ENCODE assay signal across 8 mouse cellular contexts in genomic region chr19:5367455-5367854, GRCm38 (mm10). TPM values are rescaled to one million over a fixed set of nuclear protein-coding genes. Genes with fewer than 3 reads are reported as not detected.
DNase-seq lines count a peak whose midpoint lies in the region; ATAC-seq and TF ChIP-seq lines count a peak whose summit lies in the region.

No protein-coding gene starts in this region.

- no peaks in the 10 kb centered on the region for H3K27me3 ChIP-seq in kidney, adult 2 months (replicated peaks; ENCODE audit: control insufficient read depth, insufficient read depth, low read length)
- no peaks in the 10 kb centered on the region for H3K27me3 ChIP-seq in MEL (ENCODE audit: control insufficient read depth in 1 of 2, insufficient read depth in 2 of 2, low read length in 2 of 2)
- no peaks in the 10 kb centered on the region for H3K27me3 ChIP-seq in forebrain, embryonic 16.5 days (replicated peaks; ENCODE audit: control insufficient read depth, insufficient read depth, low read length)

- peak overlapping the region; percentile 88 for H3K4me2 ChIP-seq in forebrain, embryonic 16.5 days (ENCODE audit: low read length)

- no peak for TF ChIP-seq POLR2A in kidney, adult 2 months (IDR thresholded peaks at IDR 0.05; ENCODE audit: low read depth, low read length)
- no peak for TF ChIP-seq POLR2A in MEL (IDR thresholded peaks at IDR 0.05; ENCODE audit: control insufficient read depth in 1 of 2, insufficient read depth in 1 of 2, low read depth in 1 of 2, low read length in 2 of 2, poor library complexity in 1 of 2)

- TF ChIP-seq CTCF in kidney, adult 2 months (conservative IDR thresholded peaks at IDR 0.05; ENCODE audit: insufficient read depth, insufficient read length, low read depth, low read length), result peak; percentile 33
- peak; percentile 7 to 56 (median 47); a peak in 5 of 6 replicates for TF ChIP-seq CTCF in MEL (IDR thresholded peaks at IDR 0.05 in 2 of 3, conservative IDR thresholded peaks at IDR 0.05 in 1 of 3; ENCODE audit: control insufficient read depth in 1 of 3, insufficient read depth in 1 of 3, low read depth in 2 of 3, low read length in 3 of 3, poor library complexity in 1 of 3, severe bottlenecking in 1 of 3)

- TF ChIP-seq EP300 in MEL (IDR thresholded peaks at IDR 0.05; ENCODE audit: low read depth in 1 of 2, low read length in 2 of 2), result no peak

- TF ChIP-seq RAD21 in MEL (IDR thresholded peaks at IDR 0.05; ENCODE audit: low read depth, low read length), result peak; percentile 38

- ATAC-seq in forebrain, embryonic 16.5 days, result no peak

- peaks cover 1% of the 10 kb centered on the region; the same call in 1 of the 2 replicates for H3K36me3 ChIP-seq in kidney, adult 2 months (ENCODE audit: control insufficient read depth, insufficient read depth, low read length)
- peaks cover 1 to 30% of the 10 kb centered on the region in 2 experiments; a peak in 3 of 4 replicates for H3K36me3 ChIP-seq in MEL (ENCODE audit: control insufficient read depth in 1 of 2, insufficient read depth in 2 of 2, low read length in 2 of 2)
- peaks cover 30% of the 10 kb centered on the region for H3K36me3 ChIP-seq in forebrain, embryonic 16.5 days (ENCODE audit: control insufficient read depth, insufficient read depth)

- H3K9me3 ChIP-seq in MEL (replicated peaks; ENCODE audit: insufficient read depth, low read length), result no peaks in the 10 kb centered on the region
- no peaks in the 10 kb centered on the region for H3K9me3 ChIP-seq in forebrain, embryonic 16.5 days (ENCODE audit: control insufficient read depth, low read length)

- H3K4me1 ChIP-seq in kidney, adult 2 months (ENCODE audit: control insufficient read depth, insufficient read depth, low read length), result peaks cover 9% of the 10 kb centered on the region
- peaks cover 0 to 33% of the 10 kb centered on the region in 2 experiments; a peak in 3 of 4 replicates for H3K4me1 ChIP-seq in MEL (ENCODE audit: control insufficient read depth in 1 of 2, insufficient read depth in 2 of 2, low read length in 2 of 2)
- peaks cover 22% of the 10 kb centered on the region for H3K4me1 ChIP-seq in forebrain, embryonic 16.5 days (replicated peaks; ENCODE audit: control insufficient read depth, insufficient read depth, low read length)

- H3K4me3 ChIP-seq in kidney, adult 2 months (ENCODE audit: insufficient read depth, low read depth, low read length), result peak overlapping the region; percentile 99
- H3K4me3 ChIP-seq in MEL (ENCODE audit: control insufficient read depth in 1 of 2, insufficient read depth in 1 of 2, low read depth in 2 of 2, low read length in 2 of 2), result peak overlapping the region; percentile 73 to 98
- peak overlapping the region; percentile 92 for H3K4me3 ChIP-seq in forebrain, embryonic 16.5 days (replicated peaks; ENCODE audit: low read length)

- H3K79me2 ChIP-seq in MEL (ENCODE audit: control insufficient read depth, insufficient read depth, low read length, poor library complexity), result peaks cover 39% of the 10 kb centered on the region

- peak overlapping the region; percentile 98 for H3K9ac ChIP-seq in MEL (ENCODE audit: control insufficient read depth, low read depth, low read length, poor library complexity, severe bottlenecking)
- H3K9ac ChIP-seq in forebrain, embryonic 16.5 days (replicated peaks; ENCODE audit: low read depth, low read length), result peak overlapping the region; percentile 76

- WGBS in kidney, adult 2 months, result 5% methylated on average over 11 of the region's 11 CpGs
- WGBS in forebrain, embryonic 16.5 days, result 11% methylated on average over 11 of the region's 11 CpGs

- no peak overlapping the region; the same call in 1 of the 2 replicates for H3K27ac ChIP-seq in kidney, adult 2 months (ENCODE audit: insufficient read depth, low read depth, low read length)
- H3K27ac ChIP-seq in MEL (ENCODE audit: control insufficient read depth, low read depth, low read length), result peak overlapping the region; percentile 94
- no peak overlapping the region for H3K27ac ChIP-seq in forebrain, embryonic 16.5 days (ENCODE audit: low read length)

- no peak for DNase-seq in kidney, adult 2 months
- DNase-seq in kidney, postnatal 10 days, result no peak
- DNase-seq in MEL (ENCODE audit: low read depth, low spot score), result peak; percentile 59
- peak; percentile 34 for DNase-seq in lung, postnatal 10 days
- no peak for DNase-seq in cerebellum, postnatal 36 days
- no peak for DNase-seq in cerebellum, adult 18-20 months
- no peak for DNase-seq in kidney, adult 9 months

TF ChIP-seq in MEL, 35 proteins besides CTCF, POLR2A, EP300 and RAD21:
- TF ChIP-seq MYC (IDR thresholded peaks at IDR 0.05; ENCODE audit: low read depth, low read length) (no peak), TAL1 (IDR thresholded peaks at IDR 0.05; ENCODE audit: low read length) (no peak), MYB (IDR thresholded peaks at IDR 0.05; ENCODE audit: low read depth, low read length) (no peak), TBP (IDR thresholded peaks at IDR 0.05; ENCODE audit: low read depth, low read length) (no peak), CHD2 (IDR thresholded peaks at IDR 0.05; ENCODE audit: low read length) (no peak), NRF1 (IDR thresholded peaks at IDR 0.05; ENCODE audit: insufficient read depth, low read depth, low read length, poor library complexity, severe bottlenecking) (no peak), CHD1 (IDR thresholded peaks at IDR 0.05; ENCODE audit: low read depth, low read length) (no peak), ELF1 (IDR thresholded peaks at IDR 0.05; ENCODE audit: low read depth, low read length) (0 out of 2 replicates have a peak, but pooled peaks have one; percentile 36), TCF12 (IDR thresholded peaks at IDR 0.05; ENCODE audit: low read depth, low read length) (0 out of 2 replicates have a peak, but pooled peaks have one; percentile 12), UBTF (IDR thresholded peaks at IDR 0.05; ENCODE audit: borderline replicate concordance, insufficient read depth, low read depth, low read length) (no peak), GABPA (IDR thresholded peaks at IDR 0.05; ENCODE audit: low read depth, low read length) (no peak), KAT2A (conservative IDR thresholded peaks at IDR 0.05; ENCODE audit: low read depth, low read length) (no peak), E2F4 (IDR thresholded peaks at IDR 0.05; ENCODE audit: borderline replicate concordance, low read depth, low read length) (no peak), ZNF384 (IDR thresholded peaks at IDR 0.05; ENCODE audit: low read depth, low read length) (peak; percentile 74), MAX (IDR thresholded peaks at IDR 0.05; ENCODE audit: low read length) (no peak), SMC3 (IDR thresholded peaks at IDR 0.05; ENCODE audit: low read depth, low read length) (no peak), MAZ (IDR thresholded peaks at IDR 0.05; ENCODE audit: low read depth, low read length) (no peak), MAFK (IDR thresholded peaks at IDR 0.05; ENCODE audit: borderline replicate concordance, low read depth, low read length) (no peak), USF1 (IDR thresholded peaks at IDR 0.05; ENCODE audit: low read depth, low read length) (no peak), POLR2AphosphoS5 (IDR thresholded peaks at IDR 0.05; ENCODE audit: borderline replicate concordance, low read depth, low read length) (no peak)

RNA-seq across cellular contexts. Expression of gene Banf1, which starts 0.5 kb away (rescaled TPM):
- polyA plus RNA-seq in kidney, adult 2 months (2012; rRNA removed), result 106 and 146 TPM in 2 replicates
- 207 and 211 TPM in 2 replicates for total RNA-seq in MEL (2012; rRNA removed)
- polyA plus RNA-seq in MEL (2012; ENCODE audit: insufficient read depth in 1 of 2, insufficient read length in 2 of 2, low read depth in 1 of 2, low replicate concordance in 2 of 2, missing spikeins in 1 of 2), result 1,000 to 10,000 TPM in 1 of 2 experiments, 100 to 1,000 TPM in 1; 644 to 1,168 TPM
- polyA plus RNA-seq in forebrain, embryonic 16.5 days (2015; fragmentation: Nextera tagmentation; extraction: Ambion mirVana), result 378 and 389 TPM in 2 replicates

RNA-seq across cellular contexts. Expression of gene Eif1ad, which starts 0.9 kb away (rescaled TPM):
- 17.8 and 22.0 TPM in 2 replicates for polyA plus RNA-seq in kidney, adult 2 months (2012; rRNA removed)
- 110 and 129 TPM in 2 replicates for total RNA-seq in MEL (2012; rRNA removed)
- polyA plus RNA-seq in MEL (2012; ENCODE audit: insufficient read depth in 1 of 2, insufficient read length in 2 of 2, low read depth in 1 of 2, low replicate concordance in 2 of 2, missing spikeins in 1 of 2), result 100 to 1,000 TPM in 1 of 2 experiments, not detected in 1; 121 TPM
- 43.3 and 49.9 TPM in 2 replicates for polyA plus RNA-seq in forebrain, embryonic 16.5 days (2015; fragmentation: Nextera tagmentation; extraction: Ambion mirVana)

RNA-seq across cellular contexts. Expression of gene Cst6, which starts 18.1 kb away (rescaled TPM):
- polyA plus RNA-seq in kidney, adult 2 months (2012; rRNA removed), result 0.52 and 1.5 TPM in 2 replicates
- not detected in 2 replicates for total RNA-seq in MEL (2012; rRNA removed)
- polyA plus RNA-seq in MEL (2012; ENCODE audit: insufficient read depth in 1 of 2, insufficient read length in 2 of 2, low read depth in 1 of 2, low replicate concordance in 2 of 2, missing spikeins in 1 of 2), result under 1 TPM in 1 of 2 experiments, not detected in 1; 0.26 TPM
- polyA plus RNA-seq in forebrain, embryonic 16.5 days (2015; fragmentation: Nextera tagmentation; extraction: Ambion mirVana), result 3.0 and 4.7 TPM in 2 replicates

RNA-seq across cellular contexts. Expression of gene Sart1, which starts 21.0 kb away (rescaled TPM):
- polyA plus RNA-seq in kidney, adult 2 months (2012; rRNA removed), result 20.2 and 27.4 TPM in 2 replicates
- 114 and 117 TPM in 2 replicates for total RNA-seq in MEL (2012; rRNA removed)
- 100 to 1,000 TPM in 1 of 2 experiments, not detected in 1; 141 TPM for polyA plus RNA-seq in MEL (2012; ENCODE audit: insufficient read depth in 1 of 2, insufficient read length in 2 of 2, low read depth in 1 of 2, low replicate concordance in 2 of 2, missing spikeins in 1 of 2)
- polyA plus RNA-seq in forebrain, embryonic 16.5 days (2015; fragmentation: Nextera tagmentation; extraction: Ambion mirVana), result 74.4 and 75.1 TPM in 2 replicates

RNA-seq across cellular contexts. Expression of gene Catsper1, which starts 31.9 kb away (rescaled TPM):
- polyA plus RNA-seq in kidney, adult 2 months (2012; rRNA removed), result 0.08 TPM in 1 of 2 replicates, not detected in the other
- not detected in 2 replicates for total RNA-seq in MEL (2012; rRNA removed)
- polyA plus RNA-seq in MEL (2012; ENCODE audit: insufficient read depth in 1 of 2, insufficient read length in 2 of 2, low read depth in 1 of 2, low replicate concordance in 2 of 2, missing spikeins in 1 of 2), result not detected
- polyA plus RNA-seq in forebrain, embryonic 16.5 days (2015; fragmentation: Nextera tagmentation; extraction: Ambion mirVana), result not detected in 2 replicates

Comparison
In these comparisons a context has a peak if more than half of its experiments do, and no peak if none do; other contexts are left out.
1. DNase-seq: peak in MEL (single experiment) and lung, postnatal 10 days (single experiment); none in kidney, adult 2 months (single experiment), kidney, postnatal 10 days (single experiment), cerebellum, postnatal 36 days (0 of 2), cerebellum, adult 18-20 months (0 of 2) and kidney, adult 9 months (single experiment).
2. Peak in every context shown above with its lines, with median percentiles within 50 percentile points of each other: H3K4me3 ChIP-seq.